Mouse (Mus musculus): ENCODE data around the gene Mrpl24. TPM values are rescaled to one million over a fixed set of nuclear protein-coding genes. Genes with fewer than 3 reads are reported as not detected.

Gene Mrpl24
- total and polyA plus RNA-seq, 3 experiments = 123 to 176 (median 166) TPM

- TF ChIP-seq GABPA (IDR thresholded peaks at IDR 0.05; ENCODE audit: insufficient replicate concordance, low read depth, low read length) (no peak), CTCF (conservative IDR thresholded peaks at IDR 0.05 in 1 of 2, IDR thresholded peaks at IDR 0.05 in 1 of 2; ENCODE audit: low read depth in 2 of 2, low read length in 2 of 2) (peak in 1 of 2 experiments; percentile 100; a peak in 3 of 4 replicates), IRF4 (IDR thresholded peaks at IDR 0.05; ENCODE audit: low read depth, low read length) (peak; percentile 48; the same call in 1 of the 2 replicates), PAX5 (IDR thresholded peaks at IDR 0.05; ENCODE audit: low read length) (no peak), ELF1 (IDR thresholded peaks at IDR 0.05; ENCODE audit: low read depth, low read length) (no peak), SIN3A (IDR thresholded peaks at IDR 0.05; ENCODE audit: low read length) (no peak), ZC3H11A (IDR thresholded peaks at IDR 0.05; ENCODE audit: low read depth, low read length) (peak; percentile 9; the same call in 1 of the 2 replicates), MAFK (IDR thresholded peaks at IDR 0.05; ENCODE audit: insufficient replicate concordance, low read length) (no peak), SMC3 (IDR thresholded peaks at IDR 0.05; ENCODE audit: low read depth, low read length) (peak; percentile 86), RCOR1 (conservative IDR thresholded peaks at IDR 0.05; ENCODE audit: low read depth, low read length) (no peak), RAD21 (IDR thresholded peaks at IDR 0.05; ENCODE audit: low read depth, low read length) (peak; percentile 79), NELFE (IDR thresholded peaks at IDR 0.05; ENCODE audit: low read depth, low read length) (peak; percentile 66; the same call in 1 of the 2 replicates)
- peak; percentile 80 for DNase-seq (ENCODE audit: extremely low read depth)
- H3K4me1 ChIP-seq (ENCODE audit: control insufficient read depth in 1 of 2, insufficient read depth in 2 of 2) = peaks cover 0 to 4% of the 10 kb centered on the region in 2 experiments; a peak in 2 of 4 replicates
Measured at GRCm38 (mm10) chr3:87960586-87961191, 41.4 kb downstream of the Mrpl24 start.

GRCm38 (mm10) chr3:87970184-87970938 lies 51.1 kb downstream of the Mrpl24 start:
- DNase-seq (ENCODE audit: extremely low read depth) = peak; percentile 66
- Histone ChIP-seq H3K9ac (ENCODE audit: insufficient read depth, low read depth) (no peak overlapping the region), H3K79me2 (replicated peaks; ENCODE audit: control insufficient read depth, extremely low read depth, insufficient read depth, poor library complexity, severe bottlenecking) (no peaks in the 10 kb centered on the region), H3K27ac (ENCODE audit: insufficient read depth, low read depth) (no peak overlapping the region), H3K4me2 (ENCODE audit: insufficient read depth, low read depth, poor library complexity, severe bottlenecking) (peak overlapping the region; percentile 26; the same call in 1 of the 2 replicates), H3K4me1 (ENCODE audit: control insufficient read depth in 1 of 2, insufficient read depth in 2 of 2) (peaks cover 2 to 31% of the 10 kb centered on the region in 2 experiments; a peak in 2 of 4 replicates), H3K4me3 (replicated peaks in 1 of 3; ENCODE audit: low read depth in 2 of 3, low read length in 2 of 3, poor library complexity in 1 of 3) (no peak overlapping the region), H3K36me3 (replicated peaks in 1 of 2; ENCODE audit: control insufficient read depth in 1 of 2, insufficient read depth in 1 of 2, low read length in 1 of 2) (no peaks in the 10 kb centered on the region), H3K9me3 (replicated peaks; ENCODE audit: low read length) (peaks cover 13% of the 10 kb centered on the region), H3K27me3 (replicated peaks) (peaks cover 33% of the 10 kb centered on the region)
- TF ChIP-seq NRF1 (IDR thresholded peaks at IDR 0.05; ENCODE audit: low read depth, low read length) (no peak), NELFE (IDR thresholded peaks at IDR 0.05; ENCODE audit: low read depth, low read length) (no peak), RAD21 (IDR thresholded peaks at IDR 0.05; ENCODE audit: low read depth, low read length) (peak; percentile 68), IRF4 (IDR thresholded peaks at IDR 0.05; ENCODE audit: low read depth, low read length) (0 out of 2 replicates have a peak, but pooled peaks have one; percentile 19), MYC (IDR thresholded peaks at IDR 0.05; ENCODE audit: low read depth, low read length) (no peak), HCFC1 (IDR thresholded peaks at IDR 0.05; ENCODE audit: low read depth, low read length) (no peak), EP300 (IDR thresholded peaks at IDR 0.05; ENCODE audit: low read length) (no peak), GABPA (IDR thresholded peaks at IDR 0.05; ENCODE audit: insufficient replicate concordance, low read depth, low read length) (no peak), KAT2A (IDR thresholded peaks at IDR 0.05; ENCODE audit: insufficient replicate concordance, low read length) (no peak), USF1 (IDR thresholded peaks at IDR 0.05; ENCODE audit: low read depth, low read length) (no peak), ZC3H11A (IDR thresholded peaks at IDR 0.05; ENCODE audit: low read depth, low read length) (0 out of 2 replicates have a peak, but pooled peaks have one; percentile 21), RCOR1 (conservative IDR thresholded peaks at IDR 0.05; ENCODE audit: low read depth, low read length) (no peak), E2F4 (IDR thresholded peaks at IDR 0.05; ENCODE audit: insufficient replicate concordance, low read depth, low read length) (no peak), SMC3 (IDR thresholded peaks at IDR 0.05; ENCODE audit: low read depth, low read length) (peak; percentile 96), BHLHE40 (IDR thresholded peaks at IDR 0.05; ENCODE audit: low read depth, low read length) (no peak), USF2 (conservative IDR thresholded peaks at IDR 0.05; ENCODE audit: low read depth, low read length) (no peak), UBTF (IDR thresholded peaks at IDR 0.05; ENCODE audit: low read depth, low read length) (no peak), CTCF (conservative IDR thresholded peaks at IDR 0.05 in 1 of 2, IDR thresholded peaks at IDR 0.05 in 1 of 2; ENCODE audit: low read depth in 2 of 2, low read length in 2 of 2) (peak; percentile 42 to 93; a peak in 3 of 4 replicates), MAFK (IDR thresholded peaks at IDR 0.05; ENCODE audit: insufficient replicate concordance, low read length) (no peak), ELF1 (IDR thresholded peaks at IDR 0.05; ENCODE audit: low read depth, low read length) (no peak), TBP (conservative IDR thresholded peaks at IDR 0.05; ENCODE audit: low read depth, low read length) (no peak), JUND (conservative IDR thresholded peaks at IDR 0.05; ENCODE audit: low read depth, low read length) (no peak), CHD1 (IDR thresholded peaks at IDR 0.05; ENCODE audit: low read depth, low read length) (no peak)
- dilution Hi-C loops (cut with MboI; ENCODE audit: extremely low pct_ligation_motif_present, extremely low pct_unique_long_range_greater_than_20kb, low sequenced_read_pairs) (no loop called here), in situ Hi-C loops (cut with MboI; ENCODE audit: low pct_ligation_motif_present, low pct_unique_long_range_greater_than_20kb, low sequenced_read_pairs) (no loop called here)

More at GRCm38 (mm10) chr3:87960586-87961191, 41.4 kb downstream of the Mrpl24 start:
- H3K4me2 ChIP-seq (ENCODE audit: insufficient read depth, low read depth, poor library complexity, severe bottlenecking) = peak overlapping the region; percentile 29
- H3K9me3 ChIP-seq (replicated peaks; ENCODE audit: low read length) = peaks cover 5% of the 10 kb centered on the region
- H3K27me3 ChIP-seq (replicated peaks) = peaks cover 67% of the 10 kb centered on the region
- dilution Hi-C loops (cut with MboI; ENCODE audit: extremely low pct_ligation_motif_present, extremely low pct_unique_long_range_greater_than_20kb, low sequenced_read_pairs) (no loop called here), in situ Hi-C loops (cut with MboI; ENCODE audit: low pct_ligation_motif_present, low pct_unique_long_range_greater_than_20kb, low sequenced_read_pairs) (no loop called here)
- H3K27ac ChIP-seq (ENCODE audit: insufficient read depth, low read depth) = no peak overlapping the region
- H3K4me3 ChIP-seq (replicated peaks in 1 of 3; ENCODE audit: low read depth in 2 of 3, low read length in 2 of 3, poor library complexity in 1 of 3) = no peak overlapping the region
- H3K9ac ChIP-seq (ENCODE audit: insufficient read depth, low read depth) = no peak overlapping the region
- H3K36me3 ChIP-seq (replicated peaks in 1 of 2; ENCODE audit: control insufficient read depth in 1 of 2, insufficient read depth in 1 of 2, low read length in 1 of 2) = no peaks in the 10 kb centered on the region
- no peaks in the 10 kb centered on the region for H3K79me2 ChIP-seq (replicated peaks; ENCODE audit: control insufficient read depth, extremely low read depth, insufficient read depth, poor library complexity, severe bottlenecking)
